Mouse (Mus musculus) liver, adult 2 months (tissue): ENCODE measurements at regions not wholly inside any gene's neighbourhood (a gene's known extent, or its start where the extent isn't known, plus 50 kb on each side); places are given as distances from the start of the nearest gene placed in this dataset.

Source experiments
- DNase-seq: peaks from one replicate; pipeline ENCODE4 v3.0.0-alpha.2; 2011; ENCODE audit warnings: low read depth, low spot score; ENCODE audit errors: extremely low read depth
- H3K27ac ChIP-seq: fragments of 200-500 bp; replicated peaks from 2 replicates; pipeline ENCODE4 v1.5.1; 2012; ENCODE audit warnings: low read depth, mild to moderate bottlenecking, control low read depth, inconsistent platforms, low read length; ENCODE audit not compliant: insufficient read depth
- H3K27me3 ChIP-seq: fragments of 200-500 bp; 2 replicates; pipeline ENCODE4 v1.6.1; 2012; ENCODE audit warnings: mild to moderate bottlenecking, moderate library complexity, low read length, inconsistent platforms; ENCODE audit not compliant: control insufficient read depth, insufficient read depth
- H3K36me3 ChIP-seq: fragments of 200-500 bp; 2 replicates; pipeline ENCODE4 v1.6.1; 2012; ENCODE audit warnings: low read length, inconsistent platforms; ENCODE audit not compliant: control insufficient read depth, insufficient read depth
- H3K4me1 ChIP-seq: fragments of 200-500 bp; 2 replicates; pipeline ENCODE4 v1.6.1; 2011; ENCODE audit warnings: low read length; ENCODE audit not compliant: control insufficient read depth, insufficient read depth
- H3K4me3 ChIP-seq: fragments of 200-500 bp; 2 replicates; pipeline ENCODE4 v1.5.1; 2011; ENCODE audit warnings: low read depth, mild to moderate bottlenecking, control low read depth, low read length, moderate library complexity; ENCODE audit not compliant: insufficient read depth
- H3K79me2 ChIP-seq: fragments of 200-500 bp; 2 replicates; pipeline ENCODE4 v1.6.1; 2012; ENCODE audit warnings: inconsistent platforms, mild to moderate bottlenecking, low read length, moderate library complexity; ENCODE audit not compliant: control insufficient read depth, insufficient read depth
- H3K9ac ChIP-seq: fragments of 200-500 bp; 2 replicates; pipeline ENCODE4 v1.6.1; 2012; ENCODE audit warnings: low read depth, mild to moderate bottlenecking, control low read depth, inconsistent platforms, low read length
- CTCF ChIP-seq: fragments of 200-500 bp; IDR thresholded peaks from 2 replicates; pipeline ENCODE4 v1.5.1; 2011; ENCODE audit warnings: low read depth, low read length, control low read depth
- POLR2A ChIP-seq: fragments of 200-500 bp; IDR thresholded peaks from 2 replicates; pipeline ENCODE4 v1.6.1; 2011; ENCODE audit warnings: low read length, control low read depth; ENCODE audit not compliant: insufficient read depth; ENCODE audit errors: extremely low read depth
- whole genome bisulfite sequencing: fragments of 180-500 bp; shearing (Covaris S2); methylation state at CpG from one replicate; pipeline ENCODE4 v1.1.7; 2018; 5-methylcytosine and 5-hydroxymethylcytosine counted together

GRCm38 (mm10) chr12:16304701-16305377, 305.9 kb downstream of the Lpin1 start:
- Histone ChIP-seq H3K4me1 (no peaks in the 10 kb centered on the region), H3K27me3 (no peaks in the 10 kb centered on the region; the same call in 1 of the 2 replicates), H3K9ac (no peak overlapping the region), H3K36me3 (no peaks in the 10 kb centered on the region), H3K79me2 (no peaks in the 10 kb centered on the region), H3K27ac (no peak overlapping the region), H3K4me3 (no peak overlapping the region)
- DNase-seq: no peak
- 79% methylated on average over 9 of the region's 9 CpGs for WGBS
- TF ChIP-seq CTCF: no peak
- TF ChIP-seq POLR2A: no peak

GRCm38 (mm10) chr12:16285061-16285460, 325.7 kb downstream of the Lpin1 start:
- TF ChIP-seq CTCF (no peak), POLR2A (no peak)
- no peaks in the 10 kb centered on the region for H3K36me3 ChIP-seq
- no peak overlapping the region for H3K9ac ChIP-seq
- H3K4me1 ChIP-seq: no peaks in the 10 kb centered on the region
- DNase-seq: no peak
- no peaks in the 10 kb centered on the region for H3K79me2 ChIP-seq
- H3K4me3 ChIP-seq: no peak overlapping the region
- H3K27ac ChIP-seq: no peak overlapping the region
- H3K27me3 ChIP-seq: no peaks in the 10 kb centered on the region
- 75% methylated on average over 5 of the region's 5 CpGs for WGBS

DNA sequence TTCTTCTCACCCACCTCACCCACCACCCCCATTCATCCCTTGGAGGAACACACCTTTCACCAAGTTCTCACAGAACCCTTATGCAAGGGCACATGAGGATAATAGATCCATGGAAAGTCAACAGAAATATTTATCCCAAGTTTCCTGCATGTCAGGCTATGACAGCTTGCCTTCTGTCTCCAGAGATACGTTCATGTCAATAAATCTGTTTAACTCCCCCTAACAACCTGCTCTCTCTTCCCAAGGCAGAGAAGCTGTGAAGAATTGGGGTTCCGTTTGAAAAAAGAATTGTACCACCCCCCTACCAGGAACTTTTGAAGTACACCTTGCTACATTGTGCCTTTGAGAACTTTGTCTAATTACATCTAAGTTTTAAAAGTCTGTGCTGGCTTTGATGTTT, 331.6 kb downstream of the Lpin1 start:
- 80% methylated on average over 2 of the region's 2 CpGs for WGBS
- Histone ChIP-seq H3K27me3 (no peaks in the 10 kb centered on the region), H3K36me3 (no peaks in the 10 kb centered on the region), H3K4me1 (no peaks in the 10 kb centered on the region), H3K4me3 (no peak overlapping the region), H3K79me2 (no peaks in the 10 kb centered on the region), H3K9ac (no peak overlapping the region), H3K27ac (no peak overlapping the region)
- no peak for DNase-seq
- TF ChIP-seq POLR2A (no peak), CTCF (no peak)

- no peaks in the 10 kb centered on the region for H3K79me2 ChIP-seq
- H3K27me3 ChIP-seq: no peaks in the 10 kb centered on the region
- H3K9ac ChIP-seq: no peak overlapping the region
- no peak for TF ChIP-seq CTCF
- no peak for TF ChIP-seq POLR2A
- no peak overlapping the region for H3K27ac ChIP-seq
- H3K36me3 ChIP-seq: no peaks in the 10 kb centered on the region
- no peak overlapping the region for H3K4me3 ChIP-seq
- DNase-seq: no peak
- H3K4me1 ChIP-seq: no peaks in the 10 kb centered on the region
- WGBS: 77% methylated on average over 4 of the region's 4 CpGs
Measured at GRCm38 (mm10) chr12:16277567-16278332, 333.0 kb downstream of the Lpin1 start.

DNA sequence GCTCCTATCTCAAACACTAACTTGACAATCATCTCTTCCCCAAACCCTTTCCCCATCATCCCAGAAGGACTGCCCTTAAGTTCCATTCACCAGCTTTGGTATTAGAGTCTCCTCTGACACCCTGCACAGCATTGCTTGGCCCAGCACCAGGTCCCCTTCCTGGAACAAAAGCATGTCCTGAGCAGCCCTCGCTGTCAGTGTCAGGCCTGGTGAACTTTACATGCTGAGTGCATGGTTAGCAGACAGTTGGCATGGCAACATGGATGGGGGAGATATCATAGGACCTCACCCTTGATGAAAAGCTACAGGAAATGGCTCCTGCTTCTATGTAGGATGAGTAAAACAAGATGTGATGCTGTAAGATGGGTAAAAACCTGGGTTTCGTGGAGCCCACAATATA, 333.6 kb downstream of the Lpin1 start:
- no peak overlapping the region for H3K9ac ChIP-seq
- H3K4me1 ChIP-seq: no peaks in the 10 kb centered on the region
- no peak overlapping the region for H3K4me3 ChIP-seq
- no peaks in the 10 kb centered on the region for H3K79me2 ChIP-seq
- H3K27me3 ChIP-seq: no peaks in the 10 kb centered on the region
- WGBS: 76% methylated on average over 2 of the region's 2 CpGs
- no peak for DNase-seq
- TF ChIP-seq POLR2A: no peak
- TF ChIP-seq CTCF: no peak
- no peaks in the 10 kb centered on the region for H3K36me3 ChIP-seq
- no peak overlapping the region for H3K27ac ChIP-seq

DNA sequence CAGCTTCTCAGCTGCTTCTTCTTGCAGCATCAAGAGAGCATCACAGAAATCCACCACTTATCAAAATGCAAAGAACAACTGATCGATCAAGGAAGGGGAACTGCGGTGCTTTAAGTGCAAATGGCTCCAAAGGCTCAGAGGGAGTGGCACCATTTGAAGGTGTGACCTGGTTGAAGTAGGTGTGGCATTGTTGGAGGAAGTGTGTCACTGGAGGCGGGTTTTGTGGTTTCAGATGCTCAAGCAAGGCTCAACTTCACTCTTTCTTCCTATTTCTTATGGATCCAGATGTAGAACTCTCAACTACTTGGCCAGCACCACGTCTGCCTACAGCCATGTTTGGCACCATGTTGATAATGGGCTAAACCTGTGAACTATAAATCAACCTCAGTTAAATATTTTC, 334.5 kb downstream of the Lpin1 start:
- Histone ChIP-seq H3K27ac (no peak overlapping the region), H3K4me3 (no peak overlapping the region), H3K4me1 (no peaks in the 10 kb centered on the region), H3K36me3 (no peaks in the 10 kb centered on the region), H3K79me2 (no peaks in the 10 kb centered on the region), H3K9ac (no peak overlapping the region), H3K27me3 (no peaks in the 10 kb centered on the region)
- no peak for DNase-seq
- WGBS: 76% methylated on average over 4 of the region's 4 CpGs
- no peak for TF ChIP-seq POLR2A
- no peak for TF ChIP-seq CTCF
